Mouse (Mus musculus) thymus, adult 2 months (tissue): Measurements from ENCODE around the gene Vegfb.

Experiments used
- CTCF ChIP-seq: fragments of 200-500 bp; IDR thresholded peaks from 2 replicates; pipeline ENCODE4 v1.5.1; 2012; ENCODE audit warnings: mild to moderate bottlenecking, control low read depth, low read length, moderate library complexity, borderline replicate concordance; ENCODE audit not compliant: control insufficient read depth, poor library complexity, insufficient read depth; ENCODE audit errors: extremely low read depth
- POLR2A ChIP-seq: fragments of 200-500 bp; IDR thresholded peaks from 2 replicates; pipeline ENCODE4 v1.6.1; 2012; ENCODE audit warnings: mild to moderate bottlenecking, low read length, control low read depth, moderate library complexity; ENCODE audit not compliant: control insufficient read depth, poor library complexity, insufficient read depth; ENCODE audit errors: extremely low read depth

- TF ChIP-seq CTCF, result no peak
- no peak for TF ChIP-seq POLR2A
Observed at GRCm38 (mm10) chr19:7029531-7029930, 42.1 kb upstream of the Vegfb start.
